Mouse (Mus musculus) small intestine, adult 2 months (tissue): ENCODE data around the gene Emg1. TPM values are rescaled to one million over a fixed set of nuclear protein-coding genes. Genes with fewer than 3 reads are reported as not detected.

ENCODE experiments used
- H3K27ac ChIP-seq: fragments of 200-500 bp; 2 replicates; pipeline ENCODE4 v1.5.1; 2012; ENCODE audit warnings: low read depth, low read length, control low read depth, inconsistent platforms; ENCODE audit not compliant: insufficient read depth
- H3K27me3 ChIP-seq: fragments of 200-500 bp; 2 replicates; pipeline ENCODE4 v1.6.1; 2012; ENCODE audit warnings: mild to moderate bottlenecking, moderate library complexity, low read length, inconsistent platforms; ENCODE audit not compliant: control insufficient read depth, insufficient read depth
- H3K36me3 ChIP-seq: fragments of 200-500 bp; 2 replicates; pipeline ENCODE4 v1.6.1; 2012; ENCODE audit warnings: mild to moderate bottlenecking, low read length, control low read depth, inconsistent platforms; ENCODE audit not compliant: control insufficient read depth, insufficient read depth
- H3K4me1 ChIP-seq: fragments of 200-500 bp; 2 replicates; pipeline ENCODE4 v1.6.1; 2012; ENCODE audit warnings: low read length, inconsistent platforms, mixed read lengths; ENCODE audit not compliant: control insufficient read depth, insufficient read depth, insufficient read length
- H3K4me3 ChIP-seq: fragments of 200-500 bp; 2 replicates; pipeline ENCODE4 v1.5.1; 2012; ENCODE audit warnings: low read depth, mild to moderate bottlenecking, control low read depth, inconsistent platforms, low read length, moderate library complexity
- CTCF ChIP-seq: fragments of 200-500 bp; IDR thresholded peaks from 2 replicates; pipeline ENCODE4 v1.5.1; 2012; ENCODE audit warnings: low read depth, mild to moderate bottlenecking, control low read depth, inconsistent platforms, low read length, moderate library complexity, mixed read lengths; ENCODE audit not compliant: insufficient replicate concordance, insufficient read length; ENCODE audit errors: extremely low read depth
- POLR2A ChIP-seq: fragments of 200-500 bp; IDR thresholded peaks from 2 replicates; pipeline ENCODE4 v1.6.1; 2012; ENCODE audit warnings: low read depth, mild to moderate bottlenecking, control low read depth, inconsistent platforms, low read length, moderate library complexity
- WGBS: fragments of 180-500 bp; shearing (Covaris S2); methylation state at CpG from one replicate; pipeline ENCODE4 v1.1.7; 2018; 5-methylcytosine and 5-hydroxymethylcytosine counted together
- polyA plus RNA-seq: library from polyadenylated mRNA; depleted of rRNA; stranded (reverse); fragments of >200 nt; gene quantifications from 2 replicates; pipeline ENCODE4 v1.2.3, GENCODE M21; 2012

The Emg1 gene
- polyA plus RNA-seq, 1 experiment, result 34.9 TPM

- 19% methylated on average over 7 of the region's 7 CpGs for WGBS
- no peaks in the 10 kb centered on the region for H3K27me3 ChIP-seq
- peak overlapping the region; percentile 89 for H3K27ac ChIP-seq
- H3K4me1 ChIP-seq, result peaks cover 28% of the 10 kb centered on the region
- TF ChIP-seq CTCF (no peak), POLR2A (no peak)
- peak overlapping the region; percentile 84 for H3K4me3 ChIP-seq
- H3K36me3 ChIP-seq, result peaks cover 26% of the 10 kb centered on the region
Observed at GRCm38 (mm10) chr6:124719354-124719978, 7.5 kb upstream of the Emg1 start.

DNA sequence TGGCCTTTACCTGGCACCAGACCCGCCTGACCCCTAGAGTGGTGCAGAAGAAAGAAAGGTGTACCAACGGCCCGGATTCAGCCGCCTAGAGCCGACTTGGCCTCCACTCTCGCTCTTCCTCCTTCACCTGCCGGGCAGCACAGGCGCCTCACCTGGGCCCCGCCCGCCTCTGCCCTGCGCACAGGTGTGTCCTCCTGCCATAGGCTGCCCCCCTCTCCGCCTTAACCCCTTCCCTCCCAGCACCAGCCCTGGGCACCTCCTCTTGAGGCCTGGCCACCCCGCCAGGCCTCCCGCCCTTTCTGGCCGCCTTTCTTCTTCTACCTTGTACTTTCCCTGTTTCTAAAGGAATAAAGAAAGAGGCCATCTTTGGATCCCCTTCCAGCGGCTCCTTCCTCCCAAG lies 6.7 kb upstream of the Emg1 start:
- peak overlapping the region; percentile 95 for H3K27ac ChIP-seq
- TF ChIP-seq CTCF, result no peak
- peak; percentile 92 for TF ChIP-seq POLR2A
- WGBS, result 29% methylated on average over 16 of the region's 16 CpGs
- peaks cover 27% of the 10 kb centered on the region for H3K36me3 ChIP-seq
- peaks cover 30% of the 10 kb centered on the region for H3K4me1 ChIP-seq
- H3K27me3 ChIP-seq, result no peaks in the 10 kb centered on the region
- peak overlapping the region; percentile 84 for H3K4me3 ChIP-seq

- peaks cover 28% of the 10 kb centered on the region for H3K36me3 ChIP-seq
- peak overlapping the region; percentile 84 for H3K4me3 ChIP-seq
- WGBS, result 24% methylated on average over 13 of the region's 13 CpGs
- H3K27me3 ChIP-seq, result no peaks in the 10 kb centered on the region
- TF ChIP-seq POLR2A (no peak; the same call in 1 of the 2 replicates), CTCF (no peak)
- peaks cover 32% of the 10 kb centered on the region for H3K4me1 ChIP-seq
- peak overlapping the region; percentile 95 for H3K27ac ChIP-seq
Observed at GRCm38 (mm10) chr6:124717968-124718367, 6.0 kb upstream of the Emg1 start.

DNA sequence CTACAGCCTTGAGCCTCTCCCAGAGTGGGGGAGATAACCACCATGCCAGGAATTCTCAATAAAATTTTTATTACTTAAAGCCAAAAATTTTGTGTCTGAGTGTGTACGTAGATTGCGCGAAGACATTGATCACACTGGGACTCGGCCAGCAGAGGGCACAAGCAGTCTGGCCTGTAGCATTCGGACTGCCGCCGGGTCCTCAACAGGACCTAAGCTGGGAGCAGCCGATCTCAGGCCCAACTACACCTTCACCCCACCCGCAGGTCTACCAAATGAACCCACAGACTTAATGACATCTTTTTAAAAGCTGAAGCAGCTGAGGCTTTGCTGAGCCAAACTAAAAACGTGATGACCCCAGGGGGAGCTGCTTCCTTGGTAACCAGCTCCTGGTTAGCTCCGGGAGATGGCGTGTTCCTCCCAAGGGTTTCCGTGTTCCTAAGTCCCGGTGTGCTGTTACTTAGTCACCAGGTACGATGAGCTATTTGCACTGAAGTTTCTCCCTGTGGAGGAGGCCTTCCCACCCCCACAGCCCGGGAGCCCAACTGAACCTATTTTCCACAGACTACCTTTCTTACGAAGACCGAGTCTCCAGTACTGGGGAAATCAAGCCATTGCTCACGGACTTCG lies 5.0 kb upstream of the Emg1 start:
- Histone ChIP-seq H3K36me3 (peaks cover 28% of the 10 kb centered on the region), H3K27me3 (no peaks in the 10 kb centered on the region), H3K4me1 (peaks cover 31% of the 10 kb centered on the region), H3K27ac (peak overlapping the region; percentile 95), H3K4me3 (peak overlapping the region; percentile 84)
- WGBS, result 17% methylated on average over 20 of the region's 20 CpGs
- TF ChIP-seq CTCF (peak; percentile 79; the same call in 1 of the 2 replicates), POLR2A (no peak)

DNA sequence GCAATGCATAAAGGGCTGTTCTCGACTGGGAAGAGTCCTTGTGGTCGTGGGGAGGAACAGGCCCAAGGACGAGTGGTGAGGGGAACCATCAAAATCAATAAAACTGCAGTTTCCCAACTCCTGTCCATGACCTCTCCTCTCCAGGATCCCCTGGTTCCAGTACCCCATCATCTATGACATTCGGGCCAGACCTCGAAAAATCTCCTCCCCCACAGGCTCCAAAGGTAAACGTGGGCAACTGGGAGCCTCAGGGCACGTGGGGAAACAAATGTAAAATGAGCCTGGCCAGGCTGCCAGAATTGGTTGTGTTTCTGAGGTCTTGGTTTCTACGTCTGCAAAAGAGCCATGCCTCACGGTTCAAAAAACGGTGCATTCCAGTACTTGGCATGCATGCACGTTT lies 940 bp upstream of the Emg1 start:
- TF ChIP-seq CTCF (no peak), POLR2A (no peak)
- 5% methylated on average over 11 of the region's 11 CpGs for WGBS
- Histone ChIP-seq H3K4me1 (peaks cover 23% of the 10 kb centered on the region), H3K4me3 (peak overlapping the region; percentile 97), H3K27me3 (no peaks in the 10 kb centered on the region), H3K36me3 (peaks cover 28% of the 10 kb centered on the region), H3K27ac (peak overlapping the region; percentile 74)

DNA sequence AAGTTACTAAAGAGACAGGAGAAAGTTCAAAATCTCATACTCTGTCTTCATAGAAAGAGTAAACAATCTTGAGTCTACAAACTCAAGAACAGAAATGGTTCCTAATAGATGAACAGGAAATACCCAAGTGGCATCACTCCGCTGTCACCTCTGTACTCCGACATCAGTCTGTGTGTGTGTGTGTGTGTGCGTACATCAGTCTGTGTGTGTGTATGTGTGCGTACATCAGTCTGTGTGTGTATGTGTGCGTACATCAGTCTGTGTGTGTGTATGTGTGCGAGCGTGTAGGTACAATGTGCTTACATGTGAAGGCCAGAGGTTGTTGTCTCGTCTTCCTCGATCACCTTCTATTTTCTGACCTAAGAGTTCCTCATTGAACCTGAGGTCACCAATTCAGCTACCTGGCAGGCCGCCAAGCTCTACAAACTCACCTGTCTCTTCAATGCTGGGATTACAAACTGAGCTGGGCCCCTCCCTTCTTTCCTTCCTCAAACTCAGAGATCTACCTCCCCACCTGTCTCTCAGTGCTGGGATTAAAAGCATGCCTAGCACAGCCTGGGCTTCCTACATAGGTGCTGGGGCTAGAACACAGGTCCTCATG lies 3.6 kb downstream of the Emg1 start:
- H3K4me3 ChIP-seq, result no peak overlapping the region
- peak overlapping the region; percentile 27 for H3K27ac ChIP-seq
- H3K36me3 ChIP-seq, result peaks cover 28% of the 10 kb centered on the region
- H3K27me3 ChIP-seq, result no peaks in the 10 kb centered on the region
- H3K4me1 ChIP-seq, result peaks cover 11% of the 10 kb centered on the region
- WGBS, result 52% methylated on average over 10 of the region's 10 CpGs
- no peak for TF ChIP-seq CTCF
- no peak for TF ChIP-seq POLR2A

- Histone ChIP-seq H3K4me3 (no peak overlapping the region), H3K36me3 (peaks cover 50% of the 10 kb centered on the region), H3K4me1 (peaks cover 8% of the 10 kb centered on the region), H3K27me3 (no peaks in the 10 kb centered on the region), H3K27ac (no peak overlapping the region)
- TF ChIP-seq CTCF, result no peak
- WGBS, result 75% methylated on average over 5 of the region's 5 CpGs
Observed at GRCm38 (mm10) chr6:124706061-124706627, 5.8 kb downstream of the Emg1 start.
